Mouse (Mus musculus) limb, embryonic 13.5 days (tissue): ENCODE measurements at regions not wholly inside any gene's neighbourhood (a gene's known extent, or its start where the extent isn't known, plus 50 kb on each side); places are given as distances from the start of the nearest gene placed in this dataset.
A peak's percentile ranks its signal among the peaks of the same experiment; 100 is the strongest.

ENCODE experiments used
- ATAC-seq: fragments of 200-750 bp; cut with Nextera tagmentation; 2 replicates; pipeline ENCODE4 v1.8.0; 2017; ENCODE audit warnings: low read depth, moderate number of reproducible peaks, moderate TSS enrichment; ENCODE audit not compliant: low FRiP score
- H3K27ac ChIP-seq: fragments of 300-500 bp; sonication (generic); 2 replicates; pipeline ENCODE4 v1.5.1; 2015; ENCODE audit warnings: inconsistent platforms, mild to moderate bottlenecking, moderate library complexity
- H3K27me3 ChIP-seq: fragments of 300-500 bp; sonication (generic); 2 replicates; pipeline ENCODE4 v1.6.1; 2015; ENCODE audit warnings: mild to moderate bottlenecking, inconsistent platforms
- H3K36me3 ChIP-seq: fragments of 300-500 bp; sonication (generic); 2 replicates; pipeline ENCODE4 v1.6.1; 2015; ENCODE audit warnings: inconsistent platforms, mild to moderate bottlenecking, moderate library complexity
- H3K4me1 ChIP-seq: fragments of 300-500 bp; sonication (generic); 2 replicates; pipeline ENCODE4 v1.6.1; 2015; ENCODE audit warnings: inconsistent platforms
- H3K4me2 ChIP-seq: fragments of 300-500 bp; sonication (generic); replicated peaks from 2 replicates; pipeline ENCODE4 v1.6.1; 2015; ENCODE audit warnings: inconsistent platforms, mild to moderate bottlenecking, moderate library complexity
- H3K4me3 ChIP-seq: fragments of 300-500 bp; sonication (generic); 2 replicates; pipeline ENCODE4 v1.5.1; 2015; ENCODE audit warnings: moderate library complexity, mild to moderate bottlenecking, inconsistent platforms
- H3K9ac ChIP-seq: fragments of 300-500 bp; sonication (generic); 2 replicates; pipeline ENCODE4 v1.6.1; 2015; ENCODE audit warnings: mild to moderate bottlenecking, inconsistent platforms
- H3K9me3 ChIP-seq: fragments of 300-500 bp; sonication (generic); 2 replicates; pipeline ENCODE4 v1.6.1; 2016; ENCODE audit warnings: inconsistent platforms
- WGBS: fragments of 180-500 bp; shearing (Covaris S2); methylation state at CpG from one replicate; pipeline ENCODE4 v1.1.7; 2015; 5-methylcytosine and 5-hydroxymethylcytosine counted together

DNA sequence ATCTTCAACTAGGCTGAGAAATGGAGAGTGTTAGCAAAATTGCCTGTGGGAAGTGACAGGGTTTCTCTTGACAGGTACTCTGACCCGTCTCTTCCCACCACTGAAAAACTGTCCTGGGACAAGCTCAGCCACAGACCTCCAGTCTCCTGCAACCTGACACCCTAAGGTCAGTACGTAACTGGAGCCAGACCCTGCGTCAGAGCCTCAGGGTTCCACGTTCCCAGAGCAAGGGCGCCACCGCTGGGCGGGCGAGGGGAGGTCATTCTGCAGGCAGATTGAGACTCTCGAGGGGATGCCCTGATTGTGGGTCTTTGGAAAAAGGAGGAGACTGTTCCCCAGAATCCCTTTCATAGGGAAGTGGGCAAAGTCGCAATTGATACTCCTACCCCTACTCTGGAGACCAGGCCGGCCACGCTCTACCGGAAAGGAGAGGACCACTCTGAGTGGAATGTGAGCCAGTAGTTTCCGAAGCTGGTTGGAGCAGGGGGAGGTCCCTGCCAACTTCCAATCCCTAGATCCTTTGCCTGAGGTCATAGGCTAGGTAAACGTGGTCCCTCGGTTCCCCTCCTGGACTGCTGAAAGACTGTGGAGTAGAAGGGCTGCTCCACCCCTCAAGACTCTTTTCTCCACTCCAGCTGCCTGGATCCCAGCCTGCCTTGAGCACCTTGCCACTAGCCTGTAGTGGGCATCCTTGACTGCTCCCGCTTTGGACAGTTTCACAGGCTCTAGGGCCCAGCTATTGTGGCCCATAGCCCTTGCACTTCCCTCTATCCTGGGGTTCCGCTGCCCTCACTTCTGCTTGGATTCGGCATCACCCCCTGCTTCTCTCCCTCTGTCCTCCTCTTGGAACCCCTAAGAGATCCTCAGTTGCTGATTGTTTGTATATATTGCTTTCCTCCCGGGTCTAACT is 61.0 kb upstream of the Lpcat1 start:
- Histone ChIP-seq H3K27ac (no peak overlapping the region), H3K27me3 (0 out of 2 replicates have a peak, but pooled peaks cover 7% of the 10 kb centered on the region), H3K4me1 (0 out of 2 replicates have a peak, but pooled peaks cover 8% of the 10 kb centered on the region), H3K9me3 (no peaks in the 10 kb centered on the region), H3K4me2 (peak overlapping the region; percentile 39), H3K9ac (peak overlapping the region; percentile 1; the same call in 1 of the 2 replicates), H3K36me3 (no peaks in the 10 kb centered on the region), H3K4me3 (no peak overlapping the region)
- WGBS = 15% methylated on average over 20 of the region's 20 CpGs
- ATAC-seq = peak; percentile 86

DNA sequence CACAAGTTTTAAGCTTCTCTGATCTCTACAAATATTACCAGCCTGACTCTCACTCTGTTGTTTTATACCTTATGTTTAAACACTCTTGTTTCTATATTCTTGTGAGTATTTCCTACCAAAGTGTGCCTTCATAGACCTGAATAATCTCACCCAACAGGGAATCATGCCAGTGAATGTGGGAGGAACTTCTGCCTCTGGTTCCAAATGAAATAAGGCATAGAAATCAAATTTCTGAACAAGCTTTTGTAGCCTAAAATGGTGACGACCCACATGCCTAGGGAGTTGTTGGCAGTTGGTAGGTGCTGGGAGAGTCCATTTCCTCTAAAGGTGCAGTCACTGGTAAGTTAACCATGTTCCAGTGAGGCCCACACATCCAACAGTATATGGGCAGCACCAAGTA is 66.1 kb upstream of the Lpcat1 start:
- 76% methylated on average over 1 of the region's 1 CpGs for WGBS
- H3K9ac ChIP-seq = no peak overlapping the region
- H3K27me3 ChIP-seq = no peaks in the 10 kb centered on the region
- no peak for ATAC-seq
- no peaks in the 10 kb centered on the region for H3K36me3 ChIP-seq
- 0 out of 2 replicates have a peak, but pooled peaks cover 6% of the 10 kb centered on the region for H3K4me1 ChIP-seq
- no peak overlapping the region for H3K27ac ChIP-seq
- no peak overlapping the region for H3K4me2 ChIP-seq
- no peaks in the 10 kb centered on the region for H3K9me3 ChIP-seq
- no peak overlapping the region for H3K4me3 ChIP-seq

DNA sequence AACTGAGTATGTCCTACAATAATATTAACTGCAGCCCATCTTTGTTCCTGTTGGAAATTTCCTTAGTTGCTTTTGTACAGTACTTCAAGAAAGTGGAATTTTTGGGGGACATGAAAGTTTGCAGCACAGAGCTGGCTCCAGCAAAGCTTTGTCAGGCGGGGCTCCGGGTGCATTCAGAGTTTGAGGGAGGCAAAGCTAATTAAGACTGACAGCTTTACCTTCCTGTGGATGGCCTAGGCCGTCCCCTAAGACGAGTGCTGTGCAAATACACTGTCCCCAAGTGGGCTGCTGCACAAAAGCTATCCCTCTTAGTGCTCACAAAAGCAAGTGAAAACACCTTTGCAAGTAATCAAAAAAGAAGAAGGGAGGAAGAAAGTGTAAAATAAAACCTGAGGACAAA is 68.7 kb upstream of the Ndufs6 start:
- H3K4me2 ChIP-seq = no peak overlapping the region
- ATAC-seq = no peak
- H3K27me3 ChIP-seq = no peaks in the 10 kb centered on the region
- H3K36me3 ChIP-seq = no peaks in the 10 kb centered on the region
- WGBS = 24% methylated on average over 4 of the region's 4 CpGs
- 0 out of 2 replicates have a peak, but pooled peaks cover 3% of the 10 kb centered on the region for H3K9me3 ChIP-seq
- no peaks in the 10 kb centered on the region for H3K4me1 ChIP-seq
- H3K9ac ChIP-seq = no peak overlapping the region
- no peak overlapping the region for H3K27ac ChIP-seq
- H3K4me3 ChIP-seq = no peak overlapping the region

DNA sequence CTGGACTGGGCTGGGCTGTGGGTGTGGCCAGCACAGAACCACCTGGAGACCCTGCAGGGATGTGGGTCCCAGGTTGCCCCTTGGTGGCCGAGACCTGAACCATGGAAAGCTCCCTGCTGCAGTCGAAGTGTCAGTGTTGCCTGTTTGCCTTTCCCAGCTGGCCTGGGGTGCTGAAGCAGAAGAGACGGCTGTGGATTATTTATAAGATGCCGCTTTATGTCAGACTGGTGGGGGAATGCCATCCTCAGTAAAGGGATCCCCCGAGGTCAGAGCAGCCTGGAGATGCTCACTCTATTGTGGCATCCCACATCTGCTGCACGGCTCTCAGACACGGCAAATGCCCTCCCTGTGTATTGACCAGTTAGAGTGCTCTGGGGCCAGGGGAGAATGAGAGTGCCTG is 67.5 kb upstream of the Ndufs6 start:
- 72% methylated on average over 7 of the region's 7 CpGs for WGBS
- no peaks in the 10 kb centered on the region for H3K4me1 ChIP-seq
- H3K9me3 ChIP-seq = 0 out of 2 replicates have a peak, but pooled peaks cover 3% of the 10 kb centered on the region
- no peak overlapping the region for H3K27ac ChIP-seq
- no peak overlapping the region for H3K4me2 ChIP-seq
- H3K36me3 ChIP-seq = no peaks in the 10 kb centered on the region
- ATAC-seq = no peak
- H3K27me3 ChIP-seq = no peaks in the 10 kb centered on the region
- H3K4me3 ChIP-seq = no peak overlapping the region
- H3K9ac ChIP-seq = no peak overlapping the region

DNA sequence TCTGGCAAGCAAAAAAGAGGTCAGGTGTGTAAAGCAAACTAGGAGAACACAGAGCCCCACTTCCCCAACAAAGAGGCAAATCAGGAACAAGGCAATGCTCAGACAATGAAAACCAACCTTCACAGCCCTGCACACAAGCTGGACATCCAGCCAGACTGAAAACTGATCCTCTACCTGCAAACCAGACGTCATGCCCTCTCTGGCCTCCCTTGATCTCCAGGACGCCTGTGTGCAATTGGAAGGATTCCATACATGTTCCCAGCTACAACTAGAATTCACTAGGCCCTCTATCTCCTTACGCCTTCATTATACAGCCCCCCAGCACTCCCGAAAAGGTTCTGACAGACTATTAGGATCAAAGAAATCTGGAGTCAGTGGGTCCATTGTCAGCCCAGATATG is 60.7 kb upstream of the Ndufs6 start:
- WGBS = 52% methylated on average over 4 of the region's 4 CpGs
- no peak overlapping the region for H3K9ac ChIP-seq
- no peak overlapping the region for H3K27ac ChIP-seq
- H3K27me3 ChIP-seq = no peaks in the 10 kb centered on the region
- ATAC-seq = no peak
- 0 out of 2 replicates have a peak, but pooled peaks cover 3% of the 10 kb centered on the region for H3K9me3 ChIP-seq
- H3K4me1 ChIP-seq = no peaks in the 10 kb centered on the region
- H3K4me3 ChIP-seq = no peak overlapping the region
- no peaks in the 10 kb centered on the region for H3K36me3 ChIP-seq
- no peak overlapping the region for H3K4me2 ChIP-seq

DNA sequence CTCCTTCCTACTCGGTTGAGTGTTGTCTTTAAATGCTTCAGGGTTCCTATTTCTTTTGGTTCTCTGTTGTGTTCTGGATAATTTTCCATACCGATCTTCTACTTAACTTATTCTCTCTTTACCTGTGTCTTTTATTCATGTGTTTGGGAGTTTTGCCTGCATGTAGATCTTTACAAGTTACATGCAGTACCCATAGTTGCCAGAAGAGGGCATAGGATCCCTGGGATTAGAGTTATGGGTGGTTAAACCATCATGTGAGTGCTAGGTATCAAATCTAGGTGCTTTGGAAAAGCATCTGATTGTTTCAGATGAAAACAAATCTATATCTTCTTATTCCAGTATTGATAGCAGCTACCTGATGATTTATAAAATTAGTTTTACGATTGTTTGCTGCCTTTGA is 55.2 kb upstream of the Ndufs6 start:
- no peaks in the 10 kb centered on the region for H3K9me3 ChIP-seq
- no peaks in the 10 kb centered on the region for H3K27me3 ChIP-seq
- WGBS = 67% methylated on average over 3 of the region's 3 CpGs
- H3K4me2 ChIP-seq = no peak overlapping the region
- H3K36me3 ChIP-seq = no peaks in the 10 kb centered on the region
- no peaks in the 10 kb centered on the region for H3K4me1 ChIP-seq
- no peak for ATAC-seq
- no peak overlapping the region for H3K4me3 ChIP-seq
- H3K27ac ChIP-seq = no peak overlapping the region
- H3K9ac ChIP-seq = no peak overlapping the region
